Mouse (Mus musculus) intestine, embryonic 16.5 days (tissue): ENCODE results near the gene Rit1. TPM values are rescaled to one million over a fixed set of nuclear protein-coding genes. Genes with fewer than 3 reads are reported as not detected.

Experiments used
- ATAC-seq: fragments of 200-750 bp; cut with Nextera tagmentation; 2 replicates; pipeline ENCODE4 v1.8.0; 2017; ENCODE audit warnings: moderate TSS enrichment, moderate library complexity
- H3K27ac ChIP-seq: fragments of 300-500 bp; sonication (generic); 2 replicates; pipeline ENCODE4 v1.5.1; 2014; ENCODE audit warnings: mild to moderate bottlenecking, low read length
- H3K27me3 ChIP-seq: fragments of 300-500 bp; sonication (generic); replicated peaks from 2 replicates; pipeline ENCODE4 v1.6.1; 2014; ENCODE audit warnings: low read length, control low read depth, mixed read lengths; ENCODE audit not compliant: control insufficient read depth, insufficient read depth
- H3K36me3 ChIP-seq: fragments of 300-500 bp; sonication (generic); 2 replicates; pipeline ENCODE4 v1.6.1; 2014; ENCODE audit warnings: low read length, control low read depth; ENCODE audit not compliant: control insufficient read depth, insufficient read depth
- H3K4me1 ChIP-seq: fragments of 300-500 bp; sonication (generic); 2 replicates; pipeline ENCODE4 v1.6.1; 2014; ENCODE audit warnings: low read length, control low read depth, mixed read lengths; ENCODE audit not compliant: control insufficient read depth, insufficient read depth
- H3K4me2 ChIP-seq: fragments of 300-500 bp; sonication (generic); 2 replicates; pipeline ENCODE4 v1.6.1; 2014; ENCODE audit warnings: low read depth, low read length, control low read depth
- H3K4me3 ChIP-seq: fragments of 300-500 bp; sonication (generic); 2 replicates; pipeline ENCODE4 v1.5.1; 2014; ENCODE audit warnings: mild to moderate bottlenecking, low read length
- H3K9ac ChIP-seq: fragments of 300-500 bp; sonication (generic); 2 replicates; pipeline ENCODE4 v1.6.1; 2014; ENCODE audit warnings: low read depth, low read length
- H3K9me3 ChIP-seq: fragments of 300-500 bp; sonication (generic); 2 replicates; pipeline ENCODE4 v1.6.1; 2016; ENCODE audit warnings: low read length, control low read depth; ENCODE audit not compliant: control insufficient read depth
- WGBS: fragments of 180-500 bp; shearing (Covaris S2); extraction: QIAGEN DNeasy Blood & Tissue Kit; methylation state at CpG from one replicate; pipeline ENCODE4 v1.1.7; 2014; 5-methylcytosine and 5-hydroxymethylcytosine counted together
- polyA plus RNA-seq: library from polyadenylated mRNA; unstranded; fragments of >200 nt; fragmentation: Nextera tagmentation; extraction: Ambion mirVana; gene quantifications from 2 replicates; pipeline ENCODE4 v1.2.1, GENCODE M21; 2015

Gene Rit1
- 48.9 and 50.3 TPM in 2 replicates for polyA plus RNA-seq

DNA sequence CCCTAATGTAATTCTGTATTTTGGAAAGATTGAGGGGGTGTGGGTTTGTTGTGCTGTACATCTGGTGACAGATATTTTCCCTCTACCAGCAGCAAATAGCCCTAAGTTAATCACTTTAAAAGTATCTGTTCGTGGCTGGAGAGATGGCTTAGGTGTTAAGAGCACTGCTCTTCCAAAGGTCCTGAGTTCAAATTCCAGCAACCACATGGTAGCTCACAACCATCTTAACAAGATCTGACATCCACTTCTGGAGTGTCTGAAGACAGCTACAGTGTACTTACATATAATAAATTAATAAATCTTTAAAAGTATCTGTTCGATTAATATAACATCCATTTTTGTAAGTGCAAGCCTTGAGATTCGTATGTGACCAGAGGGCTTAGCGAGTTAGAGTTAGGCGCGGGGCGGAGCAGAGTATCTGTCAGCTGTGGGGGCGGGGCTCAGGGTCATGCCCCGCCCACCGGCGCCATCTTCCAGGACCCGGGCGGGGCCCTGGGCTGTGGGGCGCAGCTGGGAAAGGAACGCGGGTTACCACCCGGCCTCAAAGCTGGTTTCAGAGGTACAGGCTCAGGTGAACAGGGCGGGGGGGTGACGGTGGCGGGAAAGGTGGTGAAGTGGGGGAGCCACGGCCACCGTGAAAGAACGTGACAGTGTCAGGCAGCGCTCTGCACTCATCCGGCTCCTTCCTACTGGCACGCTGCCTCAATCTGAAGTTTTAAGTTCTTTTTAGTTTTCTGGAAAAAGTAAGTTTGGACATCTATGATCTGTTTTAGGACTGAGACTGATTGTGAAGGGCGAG lies at the start of gene Rit1:
Rit1 (plus strand) TSS at position 440 of the 799 bp plus-strand sequence.
- no peaks in the 10 kb centered on the region for H3K27me3 ChIP-seq
- H3K36me3 ChIP-seq = 0 out of 2 replicates have a peak, but pooled peaks cover 17% of the 10 kb centered on the region
- H3K4me2 ChIP-seq = peak within 1 kb of the TSS; percentile 81
- peaks cover 14% of the 10 kb centered on the region for H3K4me1 ChIP-seq
- H3K27ac ChIP-seq = peak within 1 kb of the TSS; percentile 80
- H3K9me3 ChIP-seq = no peaks in the 10 kb centered on the region
- WGBS = 2% methylated on average over 27 of the region's 27 CpGs
- H3K9ac ChIP-seq = peak within 1 kb of the TSS; percentile 77
- peak within 1 kb of the TSS; percentile 77 for H3K4me3 ChIP-seq
- ATAC-seq = peak; percentile 97

DNA sequence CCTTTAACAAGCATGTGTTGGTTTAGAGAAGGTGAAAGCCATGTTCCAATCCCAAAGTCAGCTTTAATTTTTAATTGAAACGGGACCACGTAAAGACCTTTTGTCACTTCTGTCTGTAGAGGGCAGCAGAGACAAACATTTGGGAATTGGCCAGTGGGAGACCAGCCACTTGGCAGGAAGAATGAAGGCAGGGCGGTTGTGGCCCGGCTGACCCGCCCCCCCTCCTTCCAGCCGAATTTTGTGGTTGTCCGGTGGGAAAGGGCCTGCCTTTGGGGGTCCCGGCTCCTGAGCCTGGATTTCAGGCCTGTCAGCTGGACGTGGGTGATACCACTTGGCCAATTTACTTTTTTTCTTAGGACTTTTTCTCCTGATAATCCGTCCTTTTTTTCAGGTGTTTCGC lies 39.2 kb upstream of the Rit1 start:
- H3K36me3 ChIP-seq = no peaks in the 10 kb centered on the region
- ATAC-seq = peak; percentile 81
- peak overlapping the region; percentile 69 for H3K9ac ChIP-seq
- no peak overlapping the region for H3K27ac ChIP-seq
- no peaks in the 10 kb centered on the region for H3K9me3 ChIP-seq
- 13% methylated on average over 11 of the region's 11 CpGs for WGBS
- H3K27me3 ChIP-seq = no peaks in the 10 kb centered on the region
- H3K4me3 ChIP-seq = peak overlapping the region; percentile 43
- no peaks in the 10 kb centered on the region for H3K4me1 ChIP-seq
- H3K4me2 ChIP-seq = peak overlapping the region; percentile 59

DNA sequence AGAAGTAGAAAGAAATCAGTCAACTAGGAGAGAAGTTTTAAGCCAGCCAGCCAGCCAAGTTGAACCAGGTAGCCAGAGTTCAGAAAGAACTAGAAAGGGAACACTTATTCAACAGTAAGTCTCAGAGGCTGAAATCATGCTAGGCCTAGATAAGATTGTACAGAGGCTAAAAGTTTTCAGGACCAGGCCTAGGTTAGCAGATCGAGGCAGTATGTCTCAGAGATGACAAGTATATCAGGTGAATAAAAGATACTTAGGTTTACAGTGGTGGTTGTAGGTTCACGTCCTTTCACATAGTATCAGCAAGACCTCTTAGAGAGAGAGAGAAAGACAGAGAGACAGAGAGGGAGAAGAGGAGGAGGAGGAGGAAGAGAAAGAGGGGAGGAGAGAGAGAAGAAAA lies 32.8 kb upstream of the Rit1 start:
- Histone ChIP-seq H3K36me3 (peaks cover 5% of the 10 kb centered on the region; the same call in 1 of the 2 replicates), H3K4me3 (no peak overlapping the region), H3K4me2 (no peak overlapping the region), H3K27ac (peak overlapping the region; percentile 51), H3K4me1 (peaks cover 14% of the 10 kb centered on the region), H3K9ac (no peak overlapping the region), H3K9me3 (no peaks in the 10 kb centered on the region), H3K27me3 (no peaks in the 10 kb centered on the region)
- WGBS = 66% methylated on average over 2 of the region's 2 CpGs
- ATAC-seq = no peak

DNA sequence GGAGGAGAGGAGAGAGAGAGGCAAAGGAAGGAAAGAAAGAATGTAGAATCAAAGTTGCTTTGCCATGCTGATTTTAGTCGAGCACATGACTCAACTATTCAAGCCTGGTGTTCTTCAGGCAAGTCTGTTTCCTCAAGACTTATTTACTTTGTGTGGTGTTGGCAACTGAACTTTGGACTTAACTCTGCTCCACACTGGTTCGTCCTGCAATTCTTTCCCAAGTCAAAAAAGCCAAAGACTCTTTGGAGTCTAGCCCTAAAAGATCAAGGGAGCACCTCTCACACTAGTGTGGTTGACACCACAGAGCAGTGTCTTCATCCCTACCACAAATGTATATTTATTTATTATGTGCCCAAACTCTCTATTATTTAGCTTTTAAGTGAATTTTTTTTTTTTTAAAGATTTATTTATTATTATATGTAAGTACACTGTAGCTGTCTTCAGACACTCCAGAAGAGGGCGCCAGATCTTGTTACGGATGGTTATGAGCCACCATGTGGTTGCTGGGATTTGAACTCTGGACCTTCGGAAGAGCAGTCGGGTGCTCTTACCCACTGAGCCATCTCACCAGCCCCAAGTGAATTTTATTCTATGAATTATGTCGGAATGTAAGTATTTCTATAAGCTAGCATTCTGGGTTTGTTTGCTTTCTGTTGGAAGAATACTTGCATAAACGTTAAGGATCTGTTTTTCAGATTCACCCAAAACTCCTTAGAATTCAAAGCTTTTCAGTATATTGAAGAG lies 32.2 kb upstream of the Rit1 start:
- Histone ChIP-seq H3K4me3 (peak overlapping the region; percentile 100), H3K27ac (peak overlapping the region; percentile 98), H3K9ac (peak overlapping the region; percentile 69; the same call in 1 of the 2 replicates), H3K4me2 (peak overlapping the region; percentile 63), H3K27me3 (no peaks in the 10 kb centered on the region), H3K36me3 (peaks cover 5% of the 10 kb centered on the region; the same call in 1 of the 2 replicates), H3K9me3 (no peaks in the 10 kb centered on the region), H3K4me1 (peaks cover 14% of the 10 kb centered on the region)
- peak; percentile 43 for ATAC-seq
- 54% methylated on average over 7 of the region's 8 CpGs for WGBS

DNA sequence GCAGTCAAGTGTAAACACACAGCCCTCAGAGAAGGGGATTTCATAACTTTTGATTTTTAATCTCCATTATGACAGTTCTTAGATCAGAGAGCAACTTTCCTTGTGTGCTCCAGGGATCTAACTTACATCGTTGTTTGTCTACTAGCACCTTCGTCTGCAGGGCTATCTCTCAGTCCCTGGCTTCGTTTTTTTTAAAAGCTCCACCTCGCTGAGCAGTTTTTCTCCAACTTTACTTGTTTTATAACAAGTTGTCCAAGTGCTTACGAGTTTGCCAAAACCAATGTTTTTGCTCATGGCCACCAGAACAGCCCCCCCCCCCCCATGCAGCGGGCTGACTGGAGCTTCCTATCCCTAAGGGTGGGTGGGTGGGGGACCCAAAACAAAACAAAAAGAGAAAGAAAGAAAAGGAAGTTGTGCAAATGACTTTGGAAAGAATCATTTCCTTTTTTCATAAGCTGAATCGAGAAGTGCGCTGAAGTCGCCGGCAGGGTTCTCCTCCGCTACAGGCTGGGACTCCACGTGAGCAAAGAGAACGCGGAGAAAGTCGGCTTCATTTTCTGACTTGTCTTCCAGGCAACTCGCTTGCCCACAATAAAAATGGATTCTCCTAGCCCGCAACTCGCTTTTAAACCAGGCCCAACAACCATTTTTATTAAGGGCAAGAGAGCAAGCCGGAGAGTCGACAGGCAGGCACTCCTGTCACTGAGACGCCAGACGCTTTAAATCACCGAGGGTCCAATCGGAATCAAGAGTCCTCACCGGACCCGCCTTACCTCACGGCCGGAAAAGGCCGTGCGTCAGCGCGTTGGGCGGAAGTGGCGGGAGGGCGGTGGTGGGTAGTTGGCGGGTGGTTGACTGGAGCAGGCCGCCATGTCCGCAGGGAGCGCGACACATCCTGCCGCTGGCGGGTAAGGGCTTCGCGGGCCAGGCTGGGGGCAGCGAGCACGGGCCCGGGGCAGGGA lies 31.4 kb upstream of the Rit1 start, which contains the start of gene Khdc4:
Khdc4 (plus strand) TSS at position 824 of the 962 bp plus-strand sequence.
- H3K4me1 ChIP-seq = peaks cover 14% of the 10 kb centered on the region
- peak within 1 kb of the TSS; percentile 87 for H3K4me2 ChIP-seq
- peaks cover 5% of the 10 kb centered on the region; the same call in 1 of the 2 replicates for H3K36me3 ChIP-seq
- WGBS = under 1% methylated on average over 47 of the region's 47 CpGs
- H3K9ac ChIP-seq = peak within 1 kb of the TSS; percentile 99
- no peaks in the 10 kb centered on the region for H3K9me3 ChIP-seq
- peak within 1 kb of the TSS; percentile 98 for H3K27ac ChIP-seq
- peak within 1 kb of the TSS; percentile 100 for H3K4me3 ChIP-seq
- no peaks in the 10 kb centered on the region for H3K27me3 ChIP-seq
- ATAC-seq = peak; percentile 98

DNA sequence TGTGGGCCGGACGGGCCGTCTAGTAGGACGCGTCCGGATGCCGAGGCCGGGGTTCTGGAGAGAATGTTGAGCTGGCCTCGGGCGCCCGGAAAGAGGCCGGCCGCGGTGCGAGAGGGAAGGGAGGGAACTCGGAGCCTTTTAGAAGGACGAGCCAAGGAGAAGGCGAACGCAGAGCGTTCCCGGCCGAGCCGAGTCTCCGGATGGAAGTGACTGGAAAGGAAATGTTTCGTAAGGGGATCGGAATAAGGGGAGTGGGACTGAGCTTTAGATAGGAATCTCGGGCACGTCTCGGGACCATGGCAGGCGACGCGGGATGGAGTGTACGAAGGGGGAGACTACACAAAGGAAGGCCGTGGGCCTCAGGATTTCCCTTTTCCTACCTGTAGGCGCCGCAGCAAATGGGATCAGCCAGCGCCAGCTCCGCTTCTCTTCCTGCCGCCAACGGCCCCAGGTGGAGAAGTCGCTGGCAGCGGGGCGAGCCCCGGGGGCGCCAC lies 30.6 kb upstream of the Rit1 start:
- peak overlapping the region; percentile 100 for H3K4me3 ChIP-seq
- H3K27ac ChIP-seq = peak overlapping the region; percentile 98
- H3K4me1 ChIP-seq = peaks cover 14% of the 10 kb centered on the region
- H3K9me3 ChIP-seq = no peaks in the 10 kb centered on the region
- peak overlapping the region; percentile 87 for H3K4me2 ChIP-seq
- 0% methylated on average over 45 of the region's 45 CpGs for WGBS
- peaks cover 9% of the 10 kb centered on the region; the same call in 1 of the 2 replicates for H3K36me3 ChIP-seq
- peak; percentile 69 for ATAC-seq
- peak overlapping the region; percentile 99 for H3K9ac ChIP-seq
- H3K27me3 ChIP-seq = no peaks in the 10 kb centered on the region

DNA sequence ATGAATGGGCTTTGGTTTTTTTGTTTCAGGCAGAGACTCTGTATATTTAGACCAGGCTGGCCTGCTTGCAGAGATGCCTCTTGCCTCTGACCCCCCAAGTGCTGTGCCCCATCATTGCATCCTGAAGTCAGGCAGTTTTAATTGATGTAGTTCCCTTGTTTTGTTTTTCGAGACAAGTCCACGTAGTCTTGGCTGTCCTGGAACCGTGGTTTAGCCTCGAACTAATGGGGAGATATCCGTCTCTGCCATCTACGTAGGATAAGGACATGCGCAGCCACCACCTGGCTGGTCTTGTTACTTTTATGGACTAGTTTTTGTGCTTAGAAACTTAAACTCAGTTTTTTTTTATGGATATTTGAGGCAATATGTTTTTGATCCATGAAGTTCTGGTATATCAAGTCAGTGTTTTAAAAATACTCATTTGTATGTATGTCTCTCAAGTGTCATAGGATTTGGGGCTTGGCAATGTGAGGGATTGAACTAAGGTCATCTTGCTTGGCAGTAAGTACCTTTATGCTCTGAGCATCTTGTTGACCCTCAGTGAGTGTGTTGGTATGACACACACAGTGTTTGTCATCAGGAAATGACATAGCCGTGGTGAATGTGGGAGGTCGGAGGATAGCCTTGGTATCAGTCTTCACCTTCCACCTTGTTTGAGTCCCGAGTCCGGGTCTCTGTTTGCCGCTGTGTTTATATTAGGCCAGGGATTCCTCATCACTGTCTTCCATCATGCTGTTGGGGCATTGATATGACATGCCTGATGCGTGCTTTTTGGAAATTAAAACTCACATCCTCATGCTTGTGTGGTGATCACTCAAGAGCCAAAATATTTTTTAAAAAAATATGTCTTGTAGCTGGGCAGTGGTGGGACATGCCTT lies 29.7 kb upstream of the Rit1 start:
- H3K36me3 ChIP-seq = peaks cover 9% of the 10 kb centered on the region; the same call in 1 of the 2 replicates
- H3K4me1 ChIP-seq = peaks cover 14% of the 10 kb centered on the region
- WGBS = 12% methylated on average over 13 of the region's 13 CpGs
- H3K27ac ChIP-seq = peak overlapping the region; percentile 98; the same call in 1 of the 2 replicates
- ATAC-seq = no peak
- peak overlapping the region; percentile 87 for H3K4me2 ChIP-seq
- peak overlapping the region; percentile 99 for H3K9ac ChIP-seq
- no peaks in the 10 kb centered on the region for H3K9me3 ChIP-seq
- no peaks in the 10 kb centered on the region for H3K27me3 ChIP-seq
- peak overlapping the region; percentile 100 for H3K4me3 ChIP-seq

DNA sequence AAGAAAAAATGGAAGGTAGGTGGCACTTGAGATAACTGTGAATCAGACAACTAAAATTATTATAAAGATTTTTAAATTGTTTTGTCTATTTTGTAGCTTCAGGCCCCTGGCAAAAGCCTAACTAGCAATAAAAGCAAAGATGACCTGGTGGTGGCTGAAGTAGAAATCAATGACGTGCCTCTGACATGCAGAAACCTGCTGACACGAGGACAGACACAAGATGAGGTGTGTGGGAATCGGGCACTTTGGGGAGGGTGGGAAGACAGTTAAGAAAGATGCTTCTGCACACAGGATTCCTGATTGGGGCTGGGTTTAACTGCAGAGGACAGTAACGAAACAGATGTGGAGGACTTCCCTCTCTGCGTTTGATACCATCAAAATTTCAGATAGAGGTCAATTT lies 27.6 kb upstream of the Rit1 start:
- peaks cover 14% of the 10 kb centered on the region for H3K4me1 ChIP-seq
- H3K27ac ChIP-seq = no peak overlapping the region
- peaks cover 11% of the 10 kb centered on the region; the same call in 1 of the 2 replicates for H3K36me3 ChIP-seq
- no peak for ATAC-seq
- H3K4me2 ChIP-seq = no peak overlapping the region
- no peaks in the 10 kb centered on the region for H3K27me3 ChIP-seq
- 84% methylated on average over 5 of the region's 5 CpGs for WGBS
- no peaks in the 10 kb centered on the region for H3K9me3 ChIP-seq
- no peak overlapping the region for H3K4me3 ChIP-seq
- H3K9ac ChIP-seq = no peak overlapping the region
